8 mouse cellular contexts compared by ENCODE assay signal in the genomic region with DNA sequence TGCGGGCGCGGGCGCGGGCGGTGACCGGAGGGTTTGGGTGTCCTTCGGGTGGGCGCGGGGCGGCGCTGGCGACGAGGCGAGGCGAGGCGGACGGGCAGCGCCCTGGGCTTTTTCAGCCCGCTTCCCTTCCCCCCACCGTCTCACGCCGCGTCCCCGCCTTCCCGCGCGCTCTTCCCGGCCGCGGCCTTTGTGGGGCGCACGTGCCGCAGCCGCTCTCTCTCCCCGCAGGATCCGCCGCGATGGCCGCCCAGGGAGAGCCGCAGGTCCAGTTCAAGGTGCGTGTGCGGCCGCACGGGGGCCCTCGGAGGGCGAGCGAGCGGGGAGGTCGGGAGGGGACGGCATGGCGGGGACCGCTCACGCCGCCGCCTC. TPM values are rescaled to one million over a fixed set of nuclear protein-coding genes. Genes with fewer than 3 reads are reported as not detected.
DNase-seq lines count a peak whose midpoint lies in the region; ATAC-seq and TF ChIP-seq lines count a peak whose summit lies in the region.

No protein-coding gene starts in this region.

- H3K4me2 ChIP-seq in neural tube, embryonic 14.5 days (ENCODE audit: low read depth, low read length), result peak overlapping the region; percentile 93

- ATAC-seq in neural tube, embryonic 14.5 days (ENCODE audit: low read depth), result peak; percentile 71

- H3K9ac ChIP-seq in neural tube, embryonic 14.5 days (replicated peaks; ENCODE audit: low read depth, low read length), result peak overlapping the region; percentile 72

- H3K9me3 ChIP-seq in neural tube, embryonic 14.5 days (ENCODE audit: control insufficient read depth, low read length), result no peaks in the 10 kb centered on the region

- TF ChIP-seq POLR2A in testis, adult 2 months (IDR thresholded peaks at IDR 0.05; ENCODE audit: control insufficient read depth, low read depth, low read length), result no peak

- WGBS in large intestine, adult 2 months, result under 1% methylated on average over 56 of the region's 56 CpGs
- under 1% methylated on average over 47 of the region's 56 CpGs for WGBS in neural tube, embryonic 14.5 days

- peak; percentile 75 to 83 for DNase-seq in adrenal gland, postnatal 36 days
- DNase-seq in adrenal gland, adult (ENCODE audit: inconsistent age in 2 of 2, low spot score in 1 of 2), result no peak
- DNase-seq in testis, postnatal 14 days (ENCODE audit: low spot score), result no peak
- DNase-seq in large intestine, adult 2 months (ENCODE audit: low read depth, low spot score), result peak; percentile 47
- no peak for DNase-seq in adrenal gland, adult 18-20 months (ENCODE audit: low spot score in 2 of 2)
- DNase-seq in thymus, postnatal 0 days (ENCODE audit: low spot score), result no peak

- no peaks in the 10 kb centered on the region for H3K27me3 ChIP-seq in testis, adult 2 months (ENCODE audit: control insufficient read depth, insufficient read depth, low read length)
- no peaks in the 10 kb centered on the region for H3K27me3 ChIP-seq in neural tube, embryonic 14.5 days (ENCODE audit: control insufficient read depth, insufficient read depth, low read length)

- TF ChIP-seq CTCF in testis, adult 2 months (IDR thresholded peaks at IDR 0.05; ENCODE audit: control insufficient read depth, insufficient read depth, insufficient replicate concordance, low read depth, low read length), result no peak

- H3K4me1 ChIP-seq in testis, adult 2 months (ENCODE audit: control insufficient read depth, insufficient read depth, low read length), result peaks cover 5% of the 10 kb centered on the region
- H3K4me1 ChIP-seq in neural tube, embryonic 14.5 days (ENCODE audit: control insufficient read depth, insufficient read depth, low read length), result peaks cover 11% of the 10 kb centered on the region

- H3K36me3 ChIP-seq in testis, adult 2 months (ENCODE audit: control insufficient read depth, insufficient read depth, low read length), result no peaks in the 10 kb centered on the region; the same call in 1 of the 2 replicates
- H3K36me3 ChIP-seq in neural tube, embryonic 14.5 days (ENCODE audit: control insufficient read depth, insufficient read depth, low read length), result peaks cover 4% of the 10 kb centered on the region; the same call in 1 of the 2 replicates

- peak overlapping the region; percentile 95 for H3K27ac ChIP-seq in testis, adult 2 months (ENCODE audit: control insufficient read depth, insufficient read depth, low read depth, low read length)
- peak overlapping the region; percentile 95 for H3K27ac ChIP-seq in neural tube, embryonic 14.5 days (ENCODE audit: low read depth, low read length)

- H3K4me3 ChIP-seq in testis, adult 2 months (ENCODE audit: control insufficient read depth, low read depth, low read length), result peak overlapping the region; percentile 89
- H3K4me3 ChIP-seq in neural tube, embryonic 14.5 days (ENCODE audit: low read depth, low read length), result peak overlapping the region; percentile 84

RNA-seq across cellular contexts. Expression of a gene that starts 0.4 kb away (rescaled TPM):
- 100 to 1,000 TPM; 222 to 226 TPM for total RNA-seq in adrenal gland, postnatal 36 days (2021)
- polyA plus RNA-seq in testis, adult 2 months (2012; rRNA removed), result 254 and 277 TPM in 2 replicates
- 82.9 and 97.4 TPM in 2 replicates for polyA plus RNA-seq in large intestine, adult 2 months (2012; rRNA removed)
- 305 and 317 TPM in 2 replicates for polyA plus RNA-seq in neural tube, embryonic 14.5 days (2014; fragmentation: Nextera tagmentation; extraction: Ambion mirVana)
- total RNA-seq in adrenal gland, adult 18-20 months (2021), result 100 to 1,000 TPM; 185 to 226 TPM
- 586 and 661 TPM in 2 replicates for polyA plus RNA-seq in thymus, postnatal 0 days (2015; fragmentation: Nextera tagmentation; extraction: Ambion mirVana)

RNA-seq across cellular contexts. Expression of a gene that starts 11.9 kb away (rescaled TPM):
- total RNA-seq in adrenal gland, postnatal 36 days (2021), result 10 to 100 TPM; 22.9 to 26.9 TPM
- 51.0 and 52.4 TPM in 2 replicates for polyA plus RNA-seq in testis, adult 2 months (2012; rRNA removed)
- 8.9 TPM in 2 replicates for polyA plus RNA-seq in large intestine, adult 2 months (2012; rRNA removed)
- 14.4 and 26.8 TPM in 2 replicates for polyA plus RNA-seq in neural tube, embryonic 14.5 days (2014; fragmentation: Nextera tagmentation; extraction: Ambion mirVana)
- total RNA-seq in adrenal gland, adult 18-20 months (2021), result 10 to 100 TPM; 18.2 to 24.4 TPM
- polyA plus RNA-seq in thymus, postnatal 0 days (2015; fragmentation: Nextera tagmentation; extraction: Ambion mirVana), result 12.6 and 13.7 TPM in 2 replicates

Comparison
In these comparisons a context has a peak if more than half of its experiments do, and no peak if none do; other contexts are left out.
1. DNase-seq: peak in adrenal gland, postnatal 36 days (2 of 2) and large intestine, adult 2 months (single experiment); none in adrenal gland, adult (0 of 2), testis, postnatal 14 days (single experiment), adrenal gland, adult 18-20 months (0 of 2) and thymus, postnatal 0 days (single experiment).